Mouse (Mus musculus): ENCODE data around the gene Pts. TPM values are rescaled to one million over a fixed set of nuclear protein-coding genes. Genes with fewer than 3 reads are reported as not detected.

The Pts gene
- total RNA-seq, 2 experiments from 2014 or later, result 10.9 to 11.4 TPM

- no peak for DNase-seq
- intact Hi-C loops (cut with DNase I; ENCODE audit: low total_unique reads), result loop anchor here (10.0 kb wide), 1 partner anchor 201 kb away; no protein-coding TSS in a partner anchor
Observed at GRCm38 (mm10) chr9:50535930-50536329, 7.4 kb upstream of the Pts start.

GRCm38 (mm10) chr9:50533791-50534190, 5.3 kb upstream of the Pts start:
- intact Hi-C loops (cut with DNase I; ENCODE audit: low total_unique reads), result loop anchor here (10.0 kb wide), 1 partner anchor 199 kb away; no protein-coding TSS in a partner anchor
- DNase-seq, result no peak

GRCm38 (mm10) chr9:50533328-50533727, 4.8 kb upstream of the Pts start:
- DNase-seq, result no peak
- intact Hi-C loops (cut with DNase I; ENCODE audit: low total_unique reads), result loop anchor here (10.0 kb wide), 1 partner anchor 199 kb away; no protein-coding TSS in a partner anchor

- intact Hi-C loops (cut with DNase I; ENCODE audit: low total_unique reads), result loop anchor here (10.0 kb wide), 1 partner anchor 196 kb away; no protein-coding TSS in a partner anchor
- no peak for DNase-seq
Observed at GRCm38 (mm10) chr9:50530890-50531289, 2.4 kb upstream of the Pts start.

- no peak for DNase-seq
- intact Hi-C loops (cut with DNase I; ENCODE audit: low total_unique reads), result loop anchor here (5.0 kb wide), 1 partner anchor 66 kb away; no protein-coding TSS in a partner anchor
Observed at GRCm38 (mm10) chr9:50527860-50528259, 664 bp downstream of the Pts start.

- intact Hi-C loops (cut with DNase I; ENCODE audit: low total_unique reads), result loop anchor here (5.0 kb wide), 1 partner anchor 63 kb away; no protein-coding TSS in a partner anchor
- no peak for DNase-seq
Observed at GRCm38 (mm10) chr9:50525585-50525984, 2.9 kb downstream of the Pts start.

GRCm38 (mm10) chr9:50524936-50525335, 3.6 kb downstream of the Pts start:
- intact Hi-C loops (cut with DNase I; ENCODE audit: low total_unique reads), result loop anchor here (5.0 kb wide), 1 partner anchor 63 kb away; no protein-coding TSS in a partner anchor
- no peak for DNase-seq

GRCm38 (mm10) chr9:50522574-50522973, 6.0 kb downstream of the Pts start:
- no peak for DNase-seq
- intact Hi-C loops (cut with DNase I; ENCODE audit: low total_unique reads), result no loop called here

- intact Hi-C loops (cut with DNase I; ENCODE audit: low total_unique reads), result no loop called here
- DNase-seq, result no peak
Observed at GRCm38 (mm10) chr9:50521562-50521961, 7.0 kb downstream of the Pts start.

- DNase-seq, result no peak
- intact Hi-C loops (cut with DNase I; ENCODE audit: low total_unique reads), result no loop called here
Observed at GRCm38 (mm10) chr9:50520748-50521147, 7.8 kb downstream of the Pts start.

- intact Hi-C loops (cut with DNase I; ENCODE audit: low total_unique reads), result no loop called here
- no peak for DNase-seq
Observed at GRCm38 (mm10) chr9:50518781-50519180, 9.7 kb downstream of the Pts start.

GRCm38 (mm10) chr9:50515462-50515861, 13.1 kb downstream of the Pts start:
- no peak for DNase-seq
- intact Hi-C loops (cut with DNase I; ENCODE audit: low total_unique reads), result no loop called here

- DNase-seq, result no peak
- intact Hi-C loops (cut with DNase I; ENCODE audit: low total_unique reads), result no loop called here
Observed at GRCm38 (mm10) chr9:50507570-50507969, 21.0 kb downstream of the Pts start.

- intact Hi-C loops (cut with DNase I; ENCODE audit: low total_unique reads), result no loop called here
- no peak for DNase-seq
Observed at GRCm38 (mm10) chr9:50505405-50505804, 23.1 kb downstream of the Pts start.

- intact Hi-C loops (cut with DNase I; ENCODE audit: low total_unique reads), result no loop called here
- DNase-seq, result no peak
Observed at GRCm38 (mm10) chr9:50502949-50503348, 25.6 kb downstream of the Pts start.

- intact Hi-C loops (cut with DNase I; ENCODE audit: low total_unique reads), result no loop called here
- no peak for DNase-seq
Observed at GRCm38 (mm10) chr9:50500974-50501501, 27.5 kb downstream of the Pts start.

- intact Hi-C loops (cut with DNase I; ENCODE audit: low total_unique reads), result no loop called here
- no peak for DNase-seq
Observed at GRCm38 (mm10) chr9:50500467-50500973, 28.0 kb downstream of the Pts start.

- intact Hi-C loops (cut with DNase I; ENCODE audit: low total_unique reads), result no loop called here
- no peak for DNase-seq
Observed at GRCm38 (mm10) chr9:50499781-50500180, 28.7 kb downstream of the Pts start.

- intact Hi-C loops (cut with DNase I; ENCODE audit: low total_unique reads), result no loop called here
- no peak for DNase-seq
Observed at GRCm38 (mm10) chr9:50498815-50499214, 29.7 kb downstream of the Pts start.

GRCm38 (mm10) chr9:50497536-50497935, 31.0 kb downstream of the Pts start:
- DNase-seq, result no peak
- intact Hi-C loops (cut with DNase I; ENCODE audit: low total_unique reads), result no loop called here

- DNase-seq, result no peak
- intact Hi-C loops (cut with DNase I; ENCODE audit: low total_unique reads), result no loop called here
Observed at GRCm38 (mm10) chr9:50497076-50497475, 31.4 kb downstream of the Pts start.
